Mouse (Mus musculus) adrenal gland, postnatal 36 days (tissue): ENCODE data around the gene Anapc16. TPM values are rescaled to one million over a fixed set of nuclear protein-coding genes. Genes with fewer than 3 reads are reported as not detected.

ENCODE experiments used
- DNase-seq, 2 experiments: peaks; one replicate each; pipeline ENCODE4 v3.0.0; 2021; ENCODE audit warnings: mixed read lengths in 1 of 2
- total RNA-seq, 2 experiments: library from RNA; stranded (reverse); gene quantifications; 2 replicates each; pipeline ENCODE4 v1.2.3; 2021

The Anapc16 gene
- total RNA-seq, 2 experiments from 2014 or later: 67.5 to 72.7 TPM

DNA sequence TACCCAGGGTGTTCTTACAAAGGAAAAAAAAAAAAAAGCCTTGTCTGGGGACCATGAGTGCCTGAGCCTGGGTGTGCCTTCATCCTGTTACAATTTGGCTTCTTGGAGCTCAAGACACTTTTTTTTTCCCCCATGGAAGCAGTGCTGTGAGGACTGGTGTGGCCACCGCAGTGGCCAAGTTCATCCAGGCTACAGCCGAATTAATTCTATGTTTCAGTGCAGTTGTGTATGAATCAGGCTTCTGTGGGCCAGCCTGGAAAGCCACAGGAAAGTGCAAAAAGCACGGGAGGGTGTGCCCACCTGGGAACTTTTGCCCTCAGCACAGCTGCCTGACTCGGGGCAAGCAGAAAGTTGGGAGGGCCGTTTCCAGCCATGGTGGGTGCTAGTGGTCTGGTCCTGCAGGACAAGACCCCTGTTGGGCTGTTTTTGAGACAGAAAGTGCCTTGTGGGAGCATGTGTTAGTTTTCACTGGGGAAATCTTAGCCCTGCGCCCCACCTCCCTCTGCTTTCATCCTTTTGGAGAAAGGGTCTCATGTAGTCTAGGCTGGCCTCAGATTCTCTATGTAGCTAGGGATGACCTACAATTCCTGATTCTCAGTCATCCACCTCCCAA lies 32.4 kb downstream of the Anapc16 start:
- no peak for DNase-seq

DNA sequence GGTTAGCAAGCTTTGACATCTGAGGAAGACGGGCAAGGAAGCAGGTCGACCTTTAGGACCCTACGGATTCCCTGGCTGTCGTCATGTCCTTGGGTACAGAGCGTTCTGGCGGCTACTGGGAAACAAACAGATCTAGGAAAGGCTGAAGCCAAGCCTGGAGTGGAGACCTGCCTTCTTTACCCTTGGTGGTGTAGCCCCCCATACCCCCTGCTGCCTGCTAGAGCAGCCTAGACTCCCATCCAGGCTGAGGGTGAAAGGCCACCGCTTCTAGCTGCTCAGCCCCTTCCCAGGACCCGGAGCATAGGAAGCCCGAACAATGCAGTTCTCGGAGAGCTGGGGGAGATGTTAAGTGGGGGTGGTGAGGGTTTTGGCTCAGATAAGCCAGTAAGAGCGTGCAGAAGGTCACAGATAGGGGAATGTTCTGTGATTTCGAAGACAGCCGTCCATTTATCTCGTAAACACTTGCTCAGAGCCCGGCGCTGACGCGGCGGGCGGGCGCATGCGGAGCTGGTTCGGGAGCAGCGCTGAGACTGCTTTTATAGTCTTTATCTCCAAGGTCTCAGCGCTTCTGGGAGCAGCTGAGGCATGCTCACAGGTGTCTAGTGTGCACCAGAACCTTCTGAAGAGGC lies 33.0 kb downstream of the Anapc16 start:
- DNase-seq: peak; percentile 80 to 81

DNA sequence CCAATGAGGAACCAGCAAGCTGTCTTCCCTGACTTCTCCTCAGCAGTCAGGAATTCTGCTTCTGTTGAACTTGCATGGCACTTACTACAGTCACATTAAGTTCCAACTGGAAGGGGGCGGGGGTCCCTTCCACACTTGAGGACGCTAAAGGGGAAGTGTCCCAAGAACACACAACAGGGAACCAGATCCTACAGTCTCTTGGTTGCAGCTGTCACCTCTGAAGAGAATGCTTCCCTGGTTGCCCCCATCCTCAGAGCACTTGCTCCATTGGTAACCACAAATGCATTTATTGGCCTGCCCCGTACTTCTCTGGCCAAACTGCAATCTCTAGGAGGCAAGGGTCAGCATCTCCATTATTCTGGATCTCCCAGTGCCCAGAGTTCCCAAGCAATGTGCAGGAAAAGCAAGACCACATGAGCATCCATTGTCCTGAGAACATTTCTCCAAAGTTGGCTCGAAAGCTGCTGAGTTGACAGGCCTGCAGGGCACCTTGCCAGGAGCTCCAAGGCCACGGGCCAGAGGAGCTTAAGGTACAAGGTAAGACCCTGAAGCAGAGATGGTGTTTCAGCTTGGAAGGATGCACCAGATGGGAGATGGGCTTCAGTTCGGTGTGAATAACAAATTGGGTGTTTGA lies 35.5 kb downstream of the Anapc16 start:
- peak; percentile 70 to 86 for DNase-seq

DNA sequence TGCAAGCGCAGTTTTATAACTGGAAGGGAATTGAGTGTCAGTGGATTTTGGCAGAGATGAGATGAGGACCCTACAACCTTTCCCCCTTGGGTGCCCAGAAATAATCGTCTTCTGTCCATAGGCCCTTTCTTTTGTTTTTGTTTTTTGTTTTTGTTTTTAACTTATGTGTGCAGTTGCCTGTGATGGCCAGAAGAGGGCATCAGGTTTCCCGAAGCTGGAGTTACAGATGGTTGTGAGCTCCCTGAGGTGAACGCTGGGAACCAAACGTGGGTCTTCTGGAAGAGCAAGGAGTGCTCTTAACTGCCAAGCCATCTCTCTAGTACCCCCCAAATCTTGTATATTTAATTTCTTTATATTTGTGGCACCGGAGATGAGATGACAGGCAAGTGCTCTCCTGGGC lies 36.2 kb downstream of the Anapc16 start:
- DNase-seq: no peak

DNA sequence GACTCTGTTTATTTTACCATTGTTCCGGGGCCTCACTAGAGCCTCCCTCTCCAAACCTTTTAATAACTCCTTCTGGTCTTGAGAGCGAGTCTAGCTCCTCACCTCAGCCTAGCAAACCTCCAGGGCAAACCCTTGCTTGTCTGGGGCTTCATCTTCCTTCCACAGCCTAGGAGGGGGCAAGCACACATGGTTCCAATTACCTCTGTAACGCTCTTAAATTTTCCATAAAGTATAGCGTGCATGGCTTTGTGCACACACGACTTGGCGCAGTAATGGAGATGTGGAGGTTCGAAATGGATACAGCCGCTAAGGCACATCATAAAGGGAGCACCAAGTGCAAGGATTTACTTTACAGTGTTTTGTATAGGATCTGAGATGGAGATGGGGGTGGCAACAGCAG lies 37.1 kb downstream of the Anapc16 start:
- DNase-seq: no peak

DNA sequence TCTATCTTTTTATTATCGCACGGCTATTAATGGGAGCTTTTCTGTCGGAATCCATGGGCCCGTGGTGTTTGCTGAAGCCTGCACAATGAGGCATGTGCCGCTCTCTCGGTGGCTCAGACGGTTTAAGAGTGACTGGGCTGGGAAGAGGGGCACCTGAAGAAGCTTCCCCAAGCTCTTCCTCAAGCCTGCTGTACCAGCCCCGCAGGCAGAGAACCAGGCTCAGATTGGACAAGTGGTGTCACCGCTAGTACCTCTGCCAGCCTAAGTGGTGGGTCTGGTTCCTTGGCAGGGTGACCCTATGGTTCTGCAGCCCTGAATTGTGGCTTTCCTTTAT lies 37.6 kb downstream of the Anapc16 start:
- DNase-seq: no peak

DNA sequence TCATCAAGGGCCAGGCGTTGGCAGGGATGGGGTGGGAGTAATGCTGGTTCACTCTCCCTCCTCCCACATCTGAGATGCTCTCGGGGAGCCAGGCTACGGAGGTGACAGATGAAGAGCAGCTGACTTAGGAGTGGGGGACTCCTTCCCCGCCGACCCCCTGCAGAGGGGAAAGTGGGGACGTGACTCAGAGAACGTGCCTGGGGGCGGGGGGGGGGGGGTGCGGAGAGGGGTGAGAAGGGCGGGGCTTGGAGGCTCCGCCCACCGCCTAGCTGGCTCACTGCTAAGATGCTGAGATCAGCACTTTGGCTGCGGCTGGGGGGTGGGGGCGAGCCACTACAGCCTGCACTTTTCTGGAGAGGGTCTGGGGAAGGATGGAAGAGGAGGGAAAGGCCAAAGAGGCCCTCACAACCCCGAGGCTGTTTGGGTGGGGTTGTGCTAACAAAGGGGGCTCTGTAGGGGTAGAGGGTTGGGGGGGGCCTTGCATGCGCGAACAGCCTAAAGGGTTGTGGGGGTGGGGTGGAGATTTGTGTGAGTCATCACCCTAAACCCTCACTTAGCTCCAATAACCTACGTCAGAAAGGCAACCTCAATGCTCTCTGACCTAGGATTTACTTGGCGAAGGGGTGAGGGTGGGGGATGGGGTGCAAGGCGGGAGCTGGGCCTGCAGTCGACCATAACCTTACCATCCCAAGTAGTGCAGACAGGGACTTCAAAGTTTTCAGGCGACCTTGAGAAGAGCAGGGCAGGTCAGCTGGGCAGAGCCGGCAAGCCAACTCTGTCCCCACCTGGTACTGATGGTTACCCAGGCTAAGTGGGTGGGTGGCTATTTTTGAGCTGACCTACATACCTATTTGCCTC lies 38.2 kb downstream of the Anapc16 start:
- DNase-seq: no peak

DNA sequence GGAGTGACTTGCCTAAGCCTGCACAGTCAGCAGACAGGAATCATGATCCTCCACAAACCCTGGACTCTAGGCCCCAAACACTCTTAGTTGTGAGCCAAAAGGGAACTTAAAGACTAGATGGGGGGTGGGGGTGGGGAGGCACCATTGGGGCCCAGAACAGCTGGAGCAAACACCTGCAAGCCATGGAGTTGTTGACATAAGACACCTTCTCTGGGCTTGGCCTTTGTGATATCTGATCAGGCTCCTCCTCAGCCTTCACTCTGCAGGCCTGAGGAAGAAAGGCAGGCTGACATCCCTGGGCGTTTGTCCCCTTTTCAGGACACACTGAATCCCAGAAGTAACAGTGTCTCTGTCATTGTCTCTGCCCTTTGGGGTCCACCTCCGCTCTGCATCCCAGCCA lies 39.3 kb downstream of the Anapc16 start:
- DNase-seq: no peak

DNA sequence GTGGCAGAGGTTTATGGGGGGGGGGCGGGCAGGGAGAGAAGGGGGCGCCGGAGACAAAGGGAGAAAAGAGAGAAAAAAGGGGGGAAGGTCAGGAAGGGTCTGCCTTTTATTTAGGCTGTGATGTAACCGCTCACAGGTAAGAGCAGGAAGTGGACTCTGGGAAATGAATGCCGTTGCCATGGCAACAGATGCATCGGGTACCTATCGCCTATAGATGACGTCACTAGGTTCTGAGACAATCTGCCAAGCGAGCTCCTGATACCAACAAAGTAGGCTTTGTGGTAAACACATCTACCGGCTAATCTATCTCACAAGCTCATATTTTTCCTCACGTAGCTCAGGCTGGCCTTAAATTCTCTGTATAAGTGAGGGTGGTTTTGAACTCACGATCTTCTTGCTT lies 43.4 kb downstream of the Anapc16 start:
- no peak for DNase-seq

DNA sequence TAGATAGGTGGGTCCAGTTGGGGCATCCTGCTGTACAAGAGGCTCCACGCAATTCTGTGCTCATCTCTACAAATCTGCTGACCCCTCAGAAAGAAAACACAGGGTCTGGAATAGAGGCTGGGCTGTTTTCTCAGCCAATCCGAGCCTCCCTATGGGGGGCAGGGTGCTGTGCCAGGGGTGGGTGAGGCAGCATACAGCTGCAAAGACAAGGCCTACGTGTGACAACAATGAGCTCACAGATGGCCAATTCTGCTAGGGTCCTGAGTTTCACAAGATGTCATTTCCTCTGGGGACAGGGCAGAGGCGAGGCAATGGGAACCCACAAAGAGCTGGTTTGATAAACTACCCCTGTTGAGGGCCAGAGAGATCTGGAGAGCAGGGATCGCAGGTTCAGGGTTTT lies 44.5 kb downstream of the Anapc16 start:
- DNase-seq: no peak

DNA sequence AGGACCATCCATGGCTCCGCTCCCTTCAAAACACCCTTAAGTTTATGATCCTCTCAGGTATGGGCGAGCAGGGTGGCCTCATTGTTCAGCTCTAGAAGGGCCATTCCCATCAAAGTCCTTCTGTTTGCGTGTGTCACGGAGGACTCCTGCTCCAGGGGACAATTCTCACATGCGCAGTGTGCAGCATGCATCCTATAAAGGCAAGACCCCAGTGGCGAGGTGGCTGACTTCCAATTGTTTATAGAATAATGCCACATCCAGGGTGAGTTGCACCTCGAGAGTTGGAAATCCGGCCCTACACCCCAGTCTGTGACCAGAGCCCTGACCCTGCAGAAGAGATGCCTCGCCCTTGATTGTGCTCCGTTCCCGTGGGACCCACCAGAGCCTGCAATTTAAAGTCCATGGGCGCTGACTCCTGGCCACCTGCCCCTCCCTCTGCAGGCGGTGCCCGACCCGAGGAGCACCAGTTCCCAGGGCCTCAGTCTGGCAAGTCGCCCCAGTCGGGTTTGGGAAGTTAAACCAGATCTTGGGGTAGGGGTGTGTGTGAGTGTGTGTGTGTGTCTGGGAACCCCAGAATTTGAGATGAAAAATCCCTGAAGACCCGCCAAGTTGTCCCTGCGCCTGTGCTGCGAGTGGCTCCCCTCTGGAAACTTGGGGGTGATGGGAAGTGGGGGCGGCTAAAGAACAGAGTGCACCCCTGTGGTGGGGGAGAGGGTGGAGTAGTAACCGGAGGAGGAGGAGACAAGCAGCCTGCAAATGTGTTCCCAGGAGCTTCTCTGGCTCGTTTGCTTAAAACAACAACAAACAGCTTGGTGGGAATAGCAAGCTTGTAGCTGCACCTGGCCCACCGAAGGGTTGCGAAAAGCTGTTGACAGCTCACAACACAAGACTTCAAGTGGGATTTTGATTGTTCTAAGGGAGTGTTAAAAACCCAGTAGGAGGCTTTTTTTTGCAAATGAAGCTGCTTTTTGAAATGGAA lies 45.5 kb downstream of the Anapc16 start:
- no peak for DNase-seq

DNA sequence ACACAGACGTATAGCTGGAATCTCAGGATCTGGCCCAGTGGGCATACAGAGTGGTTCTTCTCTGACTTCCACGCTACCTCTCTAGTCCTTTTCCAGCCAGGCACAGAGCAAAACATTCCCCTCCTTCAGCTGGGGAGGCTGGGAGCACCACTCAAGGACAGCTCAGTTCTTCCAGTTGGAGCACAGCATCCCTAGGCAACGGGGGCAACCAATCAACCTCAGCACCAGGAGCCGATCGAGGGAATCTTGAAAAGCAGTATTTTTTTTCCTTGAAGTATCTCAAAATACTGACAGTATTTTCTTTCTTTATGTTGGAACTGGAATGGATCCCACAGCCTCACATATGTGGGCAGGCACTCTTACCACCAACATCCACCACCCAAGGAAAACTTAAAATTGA lies 46.3 kb downstream of the Anapc16 start:
- no peak for DNase-seq

DNA sequence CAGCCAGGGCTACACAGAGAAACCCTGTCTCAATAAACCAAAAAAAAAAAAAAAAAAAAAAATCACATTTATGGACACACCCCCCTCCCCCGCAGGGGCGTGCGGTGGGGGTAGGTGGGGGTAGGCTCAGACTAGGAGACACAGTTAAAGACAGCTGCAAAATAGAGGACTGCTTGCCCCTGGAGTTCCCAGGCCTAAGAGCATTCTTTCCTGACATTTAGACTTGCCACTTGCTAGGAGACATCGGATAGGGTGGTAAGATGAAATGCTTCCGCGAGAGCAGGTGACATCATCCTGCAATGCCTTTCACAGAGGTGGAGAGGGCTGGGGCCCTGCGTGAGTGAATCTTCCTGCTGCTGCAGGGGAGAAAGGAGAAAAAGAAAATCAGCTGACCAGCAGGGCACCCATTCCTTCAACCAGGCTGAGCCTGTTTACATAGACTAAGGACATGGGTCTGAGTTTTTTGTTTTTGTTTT lies 49.3 kb downstream of the Anapc16 start:
- DNase-seq: no peak

DNA sequence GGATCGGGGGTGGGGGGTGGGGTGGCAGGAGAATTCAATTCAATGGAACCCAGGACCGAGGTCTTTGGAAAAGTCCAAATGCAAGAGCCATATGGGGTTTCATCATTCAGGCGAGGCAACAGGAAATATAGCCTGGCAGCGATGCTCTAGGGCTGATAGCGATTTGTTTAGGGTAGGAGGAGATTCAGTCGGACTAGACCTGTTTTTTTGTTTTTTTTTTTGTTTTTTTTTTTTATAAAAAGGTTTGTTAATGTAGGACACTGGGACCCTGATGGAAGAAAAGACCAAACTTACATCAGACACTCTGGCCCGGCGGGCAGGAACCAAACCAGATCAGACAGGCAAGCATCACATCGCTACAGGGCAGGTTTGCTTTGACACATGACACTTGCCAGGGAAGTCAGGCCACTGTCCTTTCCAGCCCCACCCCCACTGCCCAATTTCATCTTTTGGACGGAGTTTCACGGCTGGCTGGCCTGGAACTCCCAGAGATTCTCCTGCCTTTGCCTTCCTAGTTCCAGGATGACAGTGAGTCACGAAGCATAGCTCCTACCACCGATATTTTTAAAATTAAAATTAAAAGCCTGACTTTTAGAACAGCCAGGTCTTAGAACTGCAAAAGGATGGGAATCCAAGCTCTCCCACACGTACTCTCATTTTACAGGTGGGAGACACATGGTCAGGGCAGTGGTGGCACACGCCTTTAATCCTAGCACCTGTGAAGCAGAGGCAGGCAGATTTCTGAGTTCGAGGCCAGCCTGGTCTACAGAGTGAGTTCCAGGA lies 50.0 kb downstream of the Anapc16 start:
- DNase-seq: no peak

DNA sequence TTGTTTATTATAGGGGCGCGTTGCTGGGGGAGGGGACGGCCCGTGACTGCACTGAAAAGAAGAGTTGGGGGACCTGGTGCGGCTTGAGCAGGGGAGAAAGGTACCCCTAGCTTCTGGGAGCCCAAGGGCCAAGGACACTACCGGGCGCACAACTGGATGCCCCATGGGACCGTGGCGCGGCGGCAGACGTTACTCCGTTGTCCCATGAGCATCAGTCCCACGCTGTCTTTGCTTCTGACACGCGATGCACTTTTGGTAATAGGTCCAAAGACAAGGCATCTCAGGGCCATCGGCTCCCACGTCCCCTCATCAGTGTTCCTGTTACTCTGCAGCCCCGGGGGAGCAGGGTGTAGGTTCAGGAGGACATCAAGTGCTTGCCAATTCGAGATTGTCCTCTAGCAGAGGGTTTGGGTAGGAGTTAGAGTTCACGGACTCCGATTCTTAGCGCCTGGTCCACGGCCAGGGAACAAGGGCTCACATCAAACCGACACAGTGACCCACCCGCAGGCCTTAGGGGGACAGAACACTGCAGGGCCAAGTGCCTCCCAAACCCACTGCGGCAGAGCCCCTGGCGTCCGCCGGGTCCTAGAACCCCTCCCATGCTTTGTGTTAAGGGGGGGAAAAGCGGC lies 50.7 kb downstream of the Anapc16 start:
- DNase-seq: peak; percentile 68 to 69

DNA sequence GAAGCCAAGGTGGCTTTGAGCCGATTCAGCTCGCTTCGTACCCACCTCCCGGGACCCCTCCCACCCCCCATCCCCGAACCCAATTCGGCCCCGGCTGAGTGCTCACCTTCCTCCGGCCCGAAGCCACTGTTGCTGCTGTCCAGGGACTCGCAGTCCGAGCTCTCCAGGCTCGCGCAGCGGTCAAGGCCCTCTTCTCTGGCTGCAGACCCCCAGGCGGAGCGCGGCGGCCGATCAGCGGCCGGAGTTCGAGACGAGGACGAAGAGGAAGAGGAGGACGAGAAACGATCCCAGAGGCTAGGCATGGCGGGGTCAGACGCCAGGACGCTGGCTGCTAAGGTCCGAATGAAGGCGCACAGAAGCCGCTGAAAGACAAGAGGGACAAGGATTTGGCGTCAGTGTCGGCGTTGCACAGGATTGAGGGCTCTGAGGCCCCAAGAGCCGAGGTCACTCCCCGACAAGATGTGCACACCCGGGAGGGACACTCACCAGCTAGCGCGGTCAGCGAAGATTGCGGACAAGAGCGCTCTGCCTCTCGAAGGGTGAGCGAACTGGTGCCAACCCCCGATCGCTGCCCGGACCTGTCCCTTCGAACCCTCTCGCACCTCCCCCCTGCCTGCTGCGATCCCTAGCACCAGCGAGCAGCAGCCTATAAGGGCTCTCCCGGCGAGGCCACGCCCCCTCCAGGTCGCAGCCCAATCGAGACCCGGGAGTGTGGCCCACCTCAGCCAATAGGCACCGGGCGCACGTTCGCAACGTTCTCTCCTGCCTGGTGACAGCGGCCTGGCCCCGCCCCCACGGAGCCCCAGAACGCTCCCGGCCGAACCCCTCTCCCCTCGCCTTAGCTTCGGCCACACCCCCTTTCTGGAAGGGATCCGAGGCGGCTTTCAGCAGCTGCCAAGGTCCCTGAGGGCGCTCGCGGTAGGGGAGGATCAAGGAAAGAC lies 51.5 kb downstream of the Anapc16 start, which contains the start of gene Ddit4:
Gene Ddit4 (minus strand): TSS at position 624 of the 941 bp plus-strand sequence.
- peak; percentile 100 for DNase-seq

DNA sequence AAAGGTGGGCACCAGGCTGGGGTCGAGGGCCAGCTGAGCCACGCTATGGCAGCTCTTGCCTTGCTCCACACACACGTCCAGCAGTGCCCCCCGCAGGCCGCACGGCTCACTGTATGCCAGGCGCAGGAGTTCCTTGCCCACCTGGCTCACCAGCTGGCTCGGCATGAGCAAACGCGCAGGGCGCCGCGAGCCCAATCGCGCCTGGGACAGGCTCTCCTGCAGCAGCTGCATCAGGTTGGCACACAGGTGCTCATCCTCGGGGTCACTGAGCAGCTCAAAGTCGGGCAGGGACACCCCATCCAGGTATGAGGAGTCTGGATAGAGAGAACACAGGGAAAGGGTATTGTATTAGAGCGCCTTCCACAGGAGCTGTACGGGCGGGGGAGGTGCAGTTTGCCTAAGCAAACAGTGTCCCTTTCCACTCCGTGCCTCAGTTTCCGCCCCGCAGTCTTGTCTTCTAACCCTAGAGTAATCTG lies 52.2 kb downstream of the Anapc16 start:
- DNase-seq: peak; percentile 86 to 88

DNA sequence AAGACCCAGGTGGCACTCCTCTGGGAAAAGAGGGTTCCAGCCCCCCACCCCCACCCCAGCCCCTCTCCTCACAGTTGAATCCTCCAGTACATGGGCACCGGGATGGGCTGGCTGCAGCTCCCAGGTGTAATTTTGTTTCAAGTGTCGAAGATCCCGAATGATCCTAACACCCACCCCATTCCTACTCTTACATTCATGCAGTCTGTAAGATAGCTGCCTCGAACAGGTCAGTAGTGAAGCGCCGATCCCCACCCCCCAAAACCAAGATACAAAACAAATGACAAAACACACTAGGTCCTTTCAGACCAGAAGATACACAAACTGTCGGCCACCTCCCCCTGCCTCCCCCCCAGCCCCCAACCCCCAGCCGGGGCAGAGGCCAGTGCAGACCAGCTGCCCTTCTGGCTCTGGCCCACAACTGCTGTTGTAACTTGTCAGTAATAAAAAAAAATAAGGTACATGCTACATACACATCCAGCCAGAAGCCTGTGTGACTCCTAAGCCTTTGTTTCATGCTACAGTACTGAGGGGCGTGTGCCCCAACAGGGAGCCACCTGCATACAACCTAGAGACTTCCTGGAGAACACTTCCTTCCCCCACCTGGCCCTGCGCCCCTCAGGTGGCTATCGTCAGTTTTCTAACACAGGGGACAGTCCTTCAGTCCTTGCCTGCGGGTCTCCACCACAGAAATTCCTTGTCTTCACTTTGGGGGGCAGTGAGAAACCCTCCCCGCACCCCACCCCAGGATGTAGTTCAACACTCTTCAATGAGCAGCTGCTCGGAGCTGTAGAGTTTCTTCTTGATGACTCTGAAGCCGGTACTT lies 52.9 kb downstream of the Anapc16 start:
- no peak for DNase-seq
